Mouse (Mus musculus) embryonic facial prominence, embryonic 10.5 days (tissue): ENCODE results near the gene Cldn19. TPM values are rescaled to one million over a fixed set of nuclear protein-coding genes. Genes with fewer than 3 reads are reported as not detected.
A peak's percentile ranks its signal among the peaks of the same experiment; 100 is the strongest.

ENCODE experiments used
- DNase-seq: peaks from one replicate; pipeline ENCODE4 v3.0.0-alpha.2; 2017; ENCODE audit warnings: low spot score
- H3K27ac ChIP-seq: fragments of 300-500 bp; sonication (generic); replicated peaks from 2 replicates; pipeline ENCODE4 v1.5.1; 2016; ENCODE audit warnings: mild to moderate bottlenecking
- H3K27me3 ChIP-seq: fragments of 300-500 bp; sonication (generic); replicated peaks from 2 replicates; pipeline ENCODE4 v1.6.1; 2016; ENCODE audit warnings: low read depth, mild to moderate bottlenecking; ENCODE audit not compliant: poor library complexity, severe bottlenecking
- H3K36me3 ChIP-seq: fragments of 300-500 bp; sonication (generic); replicated peaks from 2 replicates; pipeline ENCODE4 v1.6.1; 2016; ENCODE audit warnings: mild to moderate bottlenecking, moderate library complexity
- H3K4me1 ChIP-seq: fragments of 300-500 bp; sonication (generic); 2 replicates; pipeline ENCODE4 v1.6.1; 2016
- H3K4me3 ChIP-seq: fragments of 300-500 bp; sonication (generic); 2 replicates; pipeline ENCODE4 v1.5.1; 2016; ENCODE audit warnings: mild to moderate bottlenecking, moderate library complexity
- H3K9me3 ChIP-seq: fragments of 300-500 bp; sonication (generic); 2 replicates; pipeline ENCODE4 v1.6.1; 2016; ENCODE audit warnings: mild to moderate bottlenecking
- WGBS: fragments of 180-500 bp; shearing (Covaris S2); methylation state at CpG from one replicate; pipeline ENCODE4 v1.1.7; 2016; 5-methylcytosine and 5-hydroxymethylcytosine counted together
- polyA plus RNA-seq: library from polyadenylated mRNA; unstranded; fragments of >200 nt; fragmentation: Nextera tagmentation; extraction: Ambion mirVana; gene quantifications from 2 replicates; pipeline ENCODE4 v1.2.1, GENCODE M21; 2016

Cldn19 gene
- polyA plus RNA-seq, 1 experiment from 2014 or later, result not detected

GRCm38 (mm10) chr4:119241664-119242063 is 13.6 kb upstream of the Cldn19 start:
- WGBS, result 90% methylated on average over 14 of the region's 14 CpGs
- peaks cover 82% of the 10 kb centered on the region for H3K36me3 ChIP-seq
- no peak overlapping the region for H3K27ac ChIP-seq
- no peaks in the 10 kb centered on the region for H3K9me3 ChIP-seq
- H3K4me3 ChIP-seq, result no peak overlapping the region
- no peak for DNase-seq
- H3K4me1 ChIP-seq, result peaks cover 5% of the 10 kb centered on the region; the same call in 1 of the 2 replicates
- no peaks in the 10 kb centered on the region for H3K27me3 ChIP-seq

DNA sequence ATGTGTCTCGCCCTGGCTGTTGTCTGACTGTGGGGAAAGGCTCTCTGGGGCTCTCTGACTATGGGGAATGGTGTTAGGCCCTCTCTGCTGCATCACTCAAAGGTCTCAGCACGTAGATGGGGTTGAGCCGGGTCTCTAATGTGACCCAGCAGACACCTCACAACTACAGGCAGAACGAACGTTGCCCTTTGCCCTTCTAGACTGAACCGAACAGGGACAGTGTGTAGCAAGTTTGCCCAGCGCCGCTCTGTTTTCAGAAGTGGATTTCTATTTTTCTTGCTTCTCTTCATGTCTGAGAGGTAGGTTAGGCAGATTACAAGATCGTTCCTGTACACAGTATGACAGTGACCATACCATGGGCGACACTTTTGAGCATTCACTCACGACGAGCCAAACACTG is 12.6 kb upstream of the Cldn19 start:
- H3K36me3 ChIP-seq, result peaks cover 81% of the 10 kb centered on the region
- DNase-seq, result no peak
- H3K4me1 ChIP-seq, result peaks cover 10% of the 10 kb centered on the region
- 88% methylated on average over 12 of the region's 12 CpGs for WGBS
- no peaks in the 10 kb centered on the region for H3K27me3 ChIP-seq
- H3K4me3 ChIP-seq, result no peak overlapping the region
- H3K9me3 ChIP-seq, result no peaks in the 10 kb centered on the region
- H3K27ac ChIP-seq, result no peak overlapping the region

DNA sequence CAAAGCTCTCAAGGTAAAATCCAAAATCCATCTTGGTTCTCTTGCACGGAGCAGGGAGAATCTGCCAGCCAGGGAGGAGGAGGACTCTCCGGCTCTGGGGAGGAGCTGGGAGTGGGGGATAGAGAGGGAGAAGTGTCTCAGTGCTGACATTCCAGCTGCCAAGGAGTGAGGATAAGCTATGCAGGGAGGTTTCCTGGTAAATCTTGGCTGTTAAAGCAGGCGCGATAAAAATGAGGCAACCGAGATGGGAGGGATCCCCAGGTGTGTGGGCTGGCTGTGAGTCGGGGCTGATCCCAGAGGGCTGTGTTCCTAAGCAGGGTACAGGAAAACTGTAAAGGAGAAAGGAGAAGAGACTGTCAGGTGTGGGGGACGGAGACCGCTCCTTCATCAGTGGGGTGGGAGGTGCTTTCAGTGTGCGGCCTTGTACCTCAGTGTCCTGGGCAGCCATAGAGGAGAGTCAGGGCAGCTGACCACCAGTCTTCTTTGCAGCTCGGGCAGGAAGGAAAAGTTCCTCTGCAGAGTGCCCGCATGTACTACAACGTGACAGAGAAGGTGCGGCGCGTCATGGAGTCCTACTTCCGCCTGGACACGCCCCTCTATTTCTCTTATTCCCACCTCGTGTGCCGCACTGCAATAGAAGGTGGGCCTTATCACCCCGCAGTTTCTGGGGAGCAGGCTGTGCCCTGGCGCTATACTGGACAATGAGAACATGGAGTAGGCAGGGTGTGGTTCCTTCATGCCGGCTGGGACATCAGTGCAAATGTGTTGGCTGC is 10.6 kb upstream of the Cldn19 start:
- WGBS, result 85% methylated on average over 22 of the region's 22 CpGs

GRCm38 (mm10) chr4:119245556-119245955 is 9.7 kb upstream of the Cldn19 start:
- Histone ChIP-seq H3K9me3 (no peaks in the 10 kb centered on the region), H3K27me3 (no peaks in the 10 kb centered on the region), H3K4me3 (no peak overlapping the region), H3K4me1 (peaks cover 8% of the 10 kb centered on the region), H3K27ac (no peak overlapping the region), H3K36me3 (peaks cover 80% of the 10 kb centered on the region)
- 88% methylated on average over 7 of the region's 7 CpGs for WGBS
- DNase-seq, result no peak

More for the DNA sequence above, 10.6 kb upstream of the Cldn19 start:
- Histone ChIP-seq H3K27me3 (no peaks in the 10 kb centered on the region), H3K36me3 (peaks cover 86% of the 10 kb centered on the region), H3K4me3 (no peak overlapping the region), H3K27ac (no peak overlapping the region), H3K9me3 (no peaks in the 10 kb centered on the region), H3K4me1 (peaks cover 8% of the 10 kb centered on the region)
- no peak for DNase-seq

GRCm38 (mm10) chr4:119245961-119246360 is 9.3 kb upstream of the Cldn19 start:
- WGBS, result 86% methylated on average over 9 of the region's 9 CpGs
- H3K27me3 ChIP-seq, result no peaks in the 10 kb centered on the region
- H3K27ac ChIP-seq, result no peak overlapping the region
- no peak overlapping the region for H3K4me3 ChIP-seq
- peaks cover 76% of the 10 kb centered on the region for H3K36me3 ChIP-seq
- no peaks in the 10 kb centered on the region for H3K9me3 ChIP-seq
- H3K4me1 ChIP-seq, result peaks cover 8% of the 10 kb centered on the region
- no peak for DNase-seq

DNA sequence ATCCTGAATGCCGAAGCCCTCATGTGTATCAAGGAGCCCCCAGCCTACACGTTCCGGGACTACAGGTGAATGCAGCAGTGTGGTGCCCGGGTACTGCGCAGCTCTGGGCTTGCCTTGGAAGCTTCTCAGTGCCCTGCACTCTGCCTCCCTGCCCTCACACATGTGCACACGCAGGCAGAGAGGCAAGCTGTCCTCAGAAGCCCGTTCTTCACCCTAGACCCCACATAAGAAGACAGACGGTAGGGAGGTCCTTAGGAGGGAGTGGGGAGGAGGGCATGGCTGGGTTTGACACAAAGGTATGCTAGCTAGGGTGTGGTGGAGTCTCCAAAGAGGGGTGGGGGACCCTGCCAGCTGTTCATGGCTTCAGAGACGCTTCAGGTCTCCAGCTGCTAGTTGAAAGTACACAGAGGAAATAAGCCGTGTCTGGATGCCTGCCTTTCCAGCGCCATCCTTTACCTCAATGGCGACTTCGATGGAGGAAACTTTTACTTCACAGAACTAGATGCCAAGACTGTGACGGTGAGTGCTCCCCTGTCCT is 8.5 kb upstream of the Cldn19 start:
- Histone ChIP-seq H3K9me3 (no peaks in the 10 kb centered on the region), H3K36me3 (peaks cover 68% of the 10 kb centered on the region), H3K27me3 (no peaks in the 10 kb centered on the region), H3K4me3 (no peak overlapping the region), H3K4me1 (peaks cover 8% of the 10 kb centered on the region), H3K27ac (no peak overlapping the region)
- no peak for DNase-seq
- WGBS, result 77% methylated on average over 14 of the region's 14 CpGs

GRCm38 (mm10) chr4:119247462-119248235 is 7.6 kb upstream of the Cldn19 start:
- peak overlapping the region; percentile 35; the same call in 1 of the 2 replicates for H3K27ac ChIP-seq
- peaks cover 59% of the 10 kb centered on the region for H3K36me3 ChIP-seq
- H3K9me3 ChIP-seq, result no peaks in the 10 kb centered on the region
- H3K4me1 ChIP-seq, result peaks cover 8% of the 10 kb centered on the region
- no peak overlapping the region for H3K4me3 ChIP-seq
- 31% methylated on average over 13 of the region's 13 CpGs for WGBS
- DNase-seq, result peak; percentile 69
- H3K27me3 ChIP-seq, result no peaks in the 10 kb centered on the region

GRCm38 (mm10) chr4:119248407-119248965 is 6.7 kb upstream of the Cldn19 start:
- Histone ChIP-seq H3K9me3 (no peaks in the 10 kb centered on the region), H3K36me3 (peaks cover 52% of the 10 kb centered on the region), H3K27ac (no peak overlapping the region), H3K4me1 (peaks cover 8% of the 10 kb centered on the region), H3K4me3 (no peak overlapping the region), H3K27me3 (no peaks in the 10 kb centered on the region)
- no peak for DNase-seq
- 88% methylated on average over 11 of the region's 11 CpGs for WGBS

- Histone ChIP-seq H3K36me3 (peaks cover 14% of the 10 kb centered on the region), H3K9me3 (no peaks in the 10 kb centered on the region), H3K27ac (no peak overlapping the region), H3K4me1 (peaks cover 29% of the 10 kb centered on the region), H3K27me3 (no peaks in the 10 kb centered on the region; the same call in 1 of the 2 replicates), H3K4me3 (no peak overlapping the region)
- DNase-seq, result no peak
- 69% methylated on average over 7 of the region's 7 CpGs for WGBS
Measured at GRCm38 (mm10) chr4:119252025-119252808, 3.0 kb upstream of the Cldn19 start.

DNA sequence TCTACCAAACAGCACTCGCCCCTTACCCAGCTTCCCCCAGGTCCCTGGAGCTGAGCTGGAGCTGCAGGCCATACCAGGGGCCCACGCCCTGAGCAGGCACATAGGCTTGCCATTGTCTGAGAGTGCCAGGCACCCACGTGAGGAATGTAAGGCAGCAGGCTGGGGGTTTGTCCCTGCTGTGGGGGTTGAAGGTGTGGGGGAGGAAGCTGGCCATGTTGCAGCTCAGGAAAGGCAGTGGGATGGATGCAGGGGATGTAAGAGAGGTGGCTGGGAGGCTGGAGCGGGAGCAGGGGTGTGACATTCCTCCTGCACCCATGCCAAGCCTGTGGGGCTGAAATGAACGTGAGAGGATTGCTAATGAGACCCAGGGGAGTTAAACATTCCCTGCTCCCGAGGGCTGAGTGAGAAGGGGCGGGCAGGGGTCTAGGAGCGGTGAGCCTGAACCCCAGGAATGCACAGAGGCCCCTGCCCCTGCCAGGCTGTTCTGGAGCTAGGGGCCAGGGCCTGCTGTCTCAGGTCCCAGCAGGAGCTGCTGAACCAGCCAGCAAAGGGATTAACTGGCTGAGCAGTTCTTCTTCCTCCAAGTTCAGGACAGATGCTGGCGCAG is 1.1 kb upstream of the Cldn19 start:
- H3K4me1 ChIP-seq, result peaks cover 30% of the 10 kb centered on the region
- H3K9me3 ChIP-seq, result no peaks in the 10 kb centered on the region
- 39% methylated on average over 9 of the region's 9 CpGs for WGBS
- no peak for DNase-seq
- H3K27ac ChIP-seq, result peak overlapping the region; percentile 25
- H3K4me3 ChIP-seq, result no peak overlapping the region
- no peaks in the 10 kb centered on the region; the same call in 1 of the 2 replicates for H3K27me3 ChIP-seq
- no peaks in the 10 kb centered on the region for H3K36me3 ChIP-seq

DNA sequence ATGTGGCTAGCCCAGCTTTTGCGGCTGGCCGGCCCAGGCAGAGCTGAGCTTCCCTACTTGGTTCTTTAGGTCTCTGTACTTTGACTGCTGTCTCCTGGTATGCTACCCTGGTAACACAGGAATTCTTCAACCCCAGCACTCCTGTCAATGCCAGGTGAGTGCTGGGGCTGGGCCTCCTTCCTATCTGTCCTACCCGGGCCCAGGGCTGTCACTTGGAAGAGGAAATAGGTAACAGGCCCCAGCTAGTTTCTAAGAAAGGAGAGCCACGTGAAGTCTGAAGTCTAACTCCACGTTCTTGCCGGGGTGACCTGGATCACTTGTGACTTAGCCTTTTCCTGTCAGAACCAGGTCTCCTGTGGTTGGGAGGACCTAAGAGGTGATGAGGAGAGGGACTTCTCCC is 1.9 kb downstream of the Cldn19 start:
- DNase-seq, result no peak
- H3K4me3 ChIP-seq, result no peak overlapping the region
- H3K4me1 ChIP-seq, result peaks cover 39% of the 10 kb centered on the region
- H3K27ac ChIP-seq, result no peak overlapping the region; the same call in 1 of the 2 replicates
- no peaks in the 10 kb centered on the region; the same call in 1 of the 2 replicates for H3K27me3 ChIP-seq
- no peaks in the 10 kb centered on the region for H3K36me3 ChIP-seq
- no peaks in the 10 kb centered on the region for H3K9me3 ChIP-seq
- WGBS, result 78% methylated on average over 6 of the region's 6 CpGs
